Mouse (Mus musculus): ENCODE measurements around the gene Tmem130. TPM values are rescaled to one million over a fixed set of nuclear protein-coding genes. Genes with fewer than 3 reads are reported as not detected.

Gene Tmem130
- polyA plus RNA-seq, 1 experiment from 2014 or later, result 2.7 TPM

DNA sequence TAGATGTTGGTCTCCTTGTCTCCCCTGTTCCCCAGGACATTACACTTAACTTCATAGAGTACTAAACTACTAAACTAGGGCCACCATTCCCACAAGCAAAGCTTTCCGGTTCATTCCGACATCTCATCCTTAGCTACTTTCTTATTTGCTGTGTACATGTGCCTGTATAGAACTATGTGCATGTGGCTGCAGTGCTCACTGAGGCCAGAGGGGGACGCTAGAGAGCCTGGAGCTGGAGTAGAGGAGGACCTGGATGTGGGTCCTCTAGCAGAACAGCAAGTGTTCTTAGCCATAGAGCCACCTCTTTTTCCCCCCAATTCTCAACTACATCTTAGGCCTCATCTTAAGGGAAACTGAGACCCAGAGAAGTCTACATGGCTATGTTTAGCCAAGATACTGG is 36.1 kb downstream of the Tmem130 start:
- peaks cover 11% of the 10 kb centered on the region; the same call in 1 of the 2 replicates for H3K27me3 ChIP-seq (replicated peaks; ENCODE audit: control insufficient read depth, insufficient read depth, low read length)
- WGBS, result 77% methylated on average over 3 of the region's 3 CpGs
- no peak overlapping the region for H3K27ac ChIP-seq (replicated peaks; ENCODE audit: low read depth, low read length)
- H3K9me3 ChIP-seq (ENCODE audit: control insufficient read depth, low read length), result no peaks in the 10 kb centered on the region
- H3K9ac ChIP-seq (ENCODE audit: low read depth, low read length), result no peak overlapping the region
- H3K4me3 ChIP-seq (ENCODE audit: low read depth, low read length), result no peak overlapping the region
- H3K4me2 ChIP-seq (ENCODE audit: low read depth, low read length), result no peak overlapping the region
- no peaks in the 10 kb centered on the region for H3K36me3 ChIP-seq (ENCODE audit: control insufficient read depth, insufficient read depth, low read length)
- DNase-seq (ENCODE audit: low spot score) (no peak), ATAC-seq (ENCODE audit: low read depth) (no peak)
- H3K4me1 ChIP-seq (ENCODE audit: control insufficient read depth, insufficient read depth, low read length), result no peaks in the 10 kb centered on the region

DNA sequence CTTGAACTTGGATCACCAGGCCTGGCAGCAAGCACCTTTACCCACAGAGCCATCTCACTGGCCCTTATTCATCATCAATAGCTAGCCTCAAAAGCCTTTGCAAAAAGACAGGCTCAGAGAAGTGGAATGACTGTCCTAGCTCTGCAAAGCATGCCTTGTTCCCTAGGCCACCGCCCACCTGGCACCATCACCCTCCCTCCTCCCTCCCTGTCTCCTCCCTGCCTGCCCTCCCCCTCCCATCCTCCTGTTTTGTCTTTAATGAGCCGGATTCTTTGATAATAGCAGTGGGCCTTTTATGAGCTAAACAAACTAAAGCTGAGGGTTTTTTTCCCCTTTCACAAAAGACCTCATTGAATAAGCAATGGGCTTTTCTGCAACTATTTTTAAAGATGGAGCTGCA is 36.7 kb downstream of the Tmem130 start:
- DNase-seq (ENCODE audit: low spot score) (no peak), ATAC-seq (ENCODE audit: low read depth) (no peak)
- H3K4me3 ChIP-seq (ENCODE audit: low read depth, low read length), result no peak overlapping the region
- H3K4me1 ChIP-seq (ENCODE audit: control insufficient read depth, insufficient read depth, low read length), result no peaks in the 10 kb centered on the region
- H3K36me3 ChIP-seq (ENCODE audit: control insufficient read depth, insufficient read depth, low read length), result no peaks in the 10 kb centered on the region
- peaks cover 11% of the 10 kb centered on the region; the same call in 1 of the 2 replicates for H3K27me3 ChIP-seq (replicated peaks; ENCODE audit: control insufficient read depth, insufficient read depth, low read length)
- H3K27ac ChIP-seq (replicated peaks; ENCODE audit: low read depth, low read length), result no peak overlapping the region
- H3K4me2 ChIP-seq (ENCODE audit: low read depth, low read length), result no peak overlapping the region
- WGBS, result 19% methylated on average over 2 of the region's 2 CpGs
- H3K9me3 ChIP-seq (ENCODE audit: control insufficient read depth, low read length), result no peaks in the 10 kb centered on the region
- H3K9ac ChIP-seq (ENCODE audit: low read depth, low read length), result no peak overlapping the region

DNA sequence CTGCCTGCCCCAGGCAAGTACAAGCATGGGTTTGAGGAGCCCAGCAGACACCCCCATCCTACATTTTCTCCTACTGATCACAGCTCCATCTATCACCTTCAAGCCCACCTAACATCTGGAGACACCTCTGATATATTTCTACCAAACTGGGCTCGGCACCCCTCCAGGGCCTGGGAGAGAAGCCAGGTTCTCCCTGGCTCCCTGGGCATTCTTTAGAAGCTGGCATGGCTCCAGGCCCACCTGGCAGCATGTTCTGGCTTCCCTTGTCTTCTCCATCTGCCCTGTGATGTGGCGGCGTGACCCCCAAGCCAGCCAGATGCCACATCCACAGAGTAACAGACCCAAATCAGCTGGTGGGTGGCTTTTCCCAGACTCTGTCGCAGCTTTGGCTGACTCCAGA is 41.3 kb downstream of the Tmem130 start:
- Histone ChIP-seq H3K4me3 (ENCODE audit: low read depth, low read length) (no peak overlapping the region), H3K4me1 (ENCODE audit: control insufficient read depth, insufficient read depth, low read length) (no peaks in the 10 kb centered on the region), H3K4me2 (ENCODE audit: low read depth, low read length) (no peak overlapping the region), H3K27me3 (replicated peaks; ENCODE audit: control insufficient read depth, insufficient read depth, low read length) (no peaks in the 10 kb centered on the region), H3K36me3 (ENCODE audit: control insufficient read depth, insufficient read depth, low read length) (no peaks in the 10 kb centered on the region), H3K27ac (replicated peaks; ENCODE audit: low read depth, low read length) (no peak overlapping the region), H3K9ac (ENCODE audit: low read depth, low read length) (no peak overlapping the region), H3K9me3 (ENCODE audit: control insufficient read depth, low read length) (no peaks in the 10 kb centered on the region)
- ATAC-seq (ENCODE audit: low read depth) (no peak), DNase-seq (ENCODE audit: low spot score) (peak; percentile 17)
- WGBS, result 45% methylated on average over 4 of the region's 4 CpGs

DNA sequence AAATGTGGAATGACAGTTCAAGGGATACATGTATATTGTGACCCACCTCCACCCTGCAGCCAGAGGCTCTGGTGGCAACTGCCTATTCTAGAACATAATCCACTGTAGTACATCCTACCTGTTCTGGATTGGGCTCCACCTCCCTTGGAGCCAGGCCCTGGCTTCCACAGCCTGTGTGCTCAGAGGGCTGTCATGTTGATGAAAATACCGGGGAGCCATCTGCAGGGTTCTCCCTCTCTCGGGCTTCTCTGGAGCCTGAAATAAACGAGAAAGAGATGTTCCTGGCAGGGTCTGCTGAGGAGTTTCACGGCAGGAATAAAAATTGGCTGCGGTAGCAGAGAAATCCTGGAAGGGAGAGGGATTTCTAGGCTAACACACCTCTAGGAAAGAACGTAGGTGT is 41.8 kb downstream of the Tmem130 start:
- ATAC-seq (ENCODE audit: low read depth), result no peak
- Histone ChIP-seq H3K9me3 (ENCODE audit: control insufficient read depth, low read length) (no peaks in the 10 kb centered on the region), H3K36me3 (ENCODE audit: control insufficient read depth, insufficient read depth, low read length) (no peaks in the 10 kb centered on the region), H3K9ac (ENCODE audit: low read depth, low read length) (no peak overlapping the region), H3K4me1 (ENCODE audit: control insufficient read depth, insufficient read depth, low read length) (no peaks in the 10 kb centered on the region), H3K27me3 (replicated peaks; ENCODE audit: control insufficient read depth, insufficient read depth, low read length) (no peaks in the 10 kb centered on the region), H3K27ac (replicated peaks; ENCODE audit: low read depth, low read length) (no peak overlapping the region), H3K4me3 (ENCODE audit: low read depth, low read length) (no peak overlapping the region), H3K4me2 (ENCODE audit: low read depth, low read length) (no peak overlapping the region)
- WGBS, result 41% methylated on average over 6 of the region's 6 CpGs
- DNase-seq (ENCODE audit: low spot score), result peak; percentile 16

DNA sequence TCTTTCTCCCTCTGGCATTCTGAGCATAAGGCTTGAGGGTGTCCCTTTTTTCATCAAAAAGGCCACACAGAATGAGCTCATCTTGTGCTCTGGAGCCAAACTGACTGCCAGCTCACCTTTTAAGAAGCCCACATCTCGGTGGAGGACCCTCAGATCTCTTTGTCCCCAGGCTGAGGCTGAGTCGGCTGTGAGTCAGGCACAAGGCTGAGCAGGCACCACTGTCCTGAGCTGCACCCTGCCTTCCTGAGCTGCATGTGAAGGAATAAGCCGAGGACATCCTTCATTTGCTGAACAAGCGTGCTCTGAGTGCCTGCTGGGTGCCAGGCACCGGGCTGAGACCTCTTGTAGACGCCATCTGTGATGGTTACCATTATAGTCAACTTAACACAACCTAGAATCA is 44.4 kb downstream of the Tmem130 start:
- Histone ChIP-seq H3K4me2 (ENCODE audit: low read depth, low read length) (no peak overlapping the region), H3K36me3 (ENCODE audit: control insufficient read depth, insufficient read depth, low read length) (no peaks in the 10 kb centered on the region), H3K4me1 (ENCODE audit: control insufficient read depth, insufficient read depth, low read length) (no peaks in the 10 kb centered on the region), H3K9ac (ENCODE audit: low read depth, low read length) (no peak overlapping the region), H3K27ac (replicated peaks; ENCODE audit: low read depth, low read length) (no peak overlapping the region), H3K27me3 (replicated peaks; ENCODE audit: control insufficient read depth, insufficient read depth, low read length) (no peaks in the 10 kb centered on the region), H3K4me3 (ENCODE audit: low read depth, low read length) (no peak overlapping the region), H3K9me3 (ENCODE audit: control insufficient read depth, low read length) (no peaks in the 10 kb centered on the region)
- WGBS, result 68% methylated on average over 6 of the region's 6 CpGs
- DNase-seq (ENCODE audit: low spot score) (no peak), ATAC-seq (ENCODE audit: low read depth) (no peak)

DNA sequence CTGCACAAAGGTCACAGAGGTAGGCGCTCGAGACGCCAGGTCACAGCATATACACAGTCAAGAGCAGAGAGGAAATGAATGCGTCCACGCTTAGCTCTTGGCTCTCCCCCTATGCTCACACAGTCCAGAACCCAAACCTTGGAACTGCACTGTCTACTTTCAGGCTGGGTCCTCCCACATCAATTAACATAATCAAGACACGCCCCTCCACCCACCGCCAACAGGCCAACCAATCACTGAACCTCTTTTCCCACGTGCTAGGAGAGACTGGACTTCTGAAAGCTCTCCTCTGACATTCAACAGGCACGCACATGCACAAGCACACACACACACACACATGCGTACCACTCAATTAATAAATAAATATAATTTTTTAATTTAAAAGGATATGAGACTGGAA is 48.2 kb downstream of the Tmem130 start:
- ATAC-seq (ENCODE audit: low read depth) (no peak), DNase-seq (ENCODE audit: low spot score) (no peak)
- Histone ChIP-seq H3K36me3 (ENCODE audit: control insufficient read depth, insufficient read depth, low read length) (no peaks in the 10 kb centered on the region), H3K4me2 (ENCODE audit: low read depth, low read length) (no peak overlapping the region), H3K4me3 (ENCODE audit: low read depth, low read length) (no peak overlapping the region), H3K9ac (ENCODE audit: low read depth, low read length) (no peak overlapping the region), H3K9me3 (ENCODE audit: control insufficient read depth, low read length) (no peaks in the 10 kb centered on the region), H3K27ac (replicated peaks; ENCODE audit: low read depth, low read length) (no peak overlapping the region), H3K4me1 (ENCODE audit: control insufficient read depth, insufficient read depth, low read length) (no peaks in the 10 kb centered on the region), H3K27me3 (replicated peaks; ENCODE audit: control insufficient read depth, insufficient read depth, low read length) (no peaks in the 10 kb centered on the region)
- 87% methylated on average over 10 of the region's 10 CpGs for WGBS

DNA sequence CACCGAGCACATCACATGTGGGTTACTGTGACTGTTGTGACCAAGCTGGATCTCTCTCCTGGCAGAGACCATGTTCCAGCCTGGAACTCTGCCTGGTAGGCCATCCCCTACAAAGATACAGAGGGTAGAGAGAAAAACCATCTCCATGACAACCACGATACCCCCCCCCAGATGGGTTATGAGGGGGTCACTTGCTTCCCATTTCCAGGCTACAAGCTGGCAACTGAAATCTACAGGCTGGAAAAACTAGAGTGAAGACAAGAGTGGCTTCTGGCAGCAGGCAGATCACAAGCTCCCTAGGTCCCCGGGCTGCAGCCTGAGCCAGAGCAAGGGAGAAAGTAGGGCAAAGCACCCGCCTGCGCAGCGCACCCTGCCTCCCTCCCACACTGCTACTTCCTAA is 54.0 kb downstream of the Tmem130 start:
- no peak overlapping the region for H3K27ac ChIP-seq (replicated peaks; ENCODE audit: low read depth, low read length)
- no peak overlapping the region for H3K9ac ChIP-seq (ENCODE audit: low read depth, low read length)
- ATAC-seq (ENCODE audit: low read depth) (no peak), DNase-seq (ENCODE audit: low spot score) (no peak)
- no peak overlapping the region for H3K4me3 ChIP-seq (ENCODE audit: low read depth, low read length)
- H3K27me3 ChIP-seq (replicated peaks; ENCODE audit: control insufficient read depth, insufficient read depth, low read length), result no peaks in the 10 kb centered on the region
- H3K4me1 ChIP-seq (ENCODE audit: control insufficient read depth, insufficient read depth, low read length), result no peaks in the 10 kb centered on the region
- WGBS, result 91% methylated on average over 6 of the region's 6 CpGs
- no peaks in the 10 kb centered on the region for H3K9me3 ChIP-seq (ENCODE audit: control insufficient read depth, low read length)
- H3K4me2 ChIP-seq (ENCODE audit: low read depth, low read length), result no peak overlapping the region
- no peaks in the 10 kb centered on the region for H3K36me3 ChIP-seq (ENCODE audit: control insufficient read depth, insufficient read depth, low read length)

DNA sequence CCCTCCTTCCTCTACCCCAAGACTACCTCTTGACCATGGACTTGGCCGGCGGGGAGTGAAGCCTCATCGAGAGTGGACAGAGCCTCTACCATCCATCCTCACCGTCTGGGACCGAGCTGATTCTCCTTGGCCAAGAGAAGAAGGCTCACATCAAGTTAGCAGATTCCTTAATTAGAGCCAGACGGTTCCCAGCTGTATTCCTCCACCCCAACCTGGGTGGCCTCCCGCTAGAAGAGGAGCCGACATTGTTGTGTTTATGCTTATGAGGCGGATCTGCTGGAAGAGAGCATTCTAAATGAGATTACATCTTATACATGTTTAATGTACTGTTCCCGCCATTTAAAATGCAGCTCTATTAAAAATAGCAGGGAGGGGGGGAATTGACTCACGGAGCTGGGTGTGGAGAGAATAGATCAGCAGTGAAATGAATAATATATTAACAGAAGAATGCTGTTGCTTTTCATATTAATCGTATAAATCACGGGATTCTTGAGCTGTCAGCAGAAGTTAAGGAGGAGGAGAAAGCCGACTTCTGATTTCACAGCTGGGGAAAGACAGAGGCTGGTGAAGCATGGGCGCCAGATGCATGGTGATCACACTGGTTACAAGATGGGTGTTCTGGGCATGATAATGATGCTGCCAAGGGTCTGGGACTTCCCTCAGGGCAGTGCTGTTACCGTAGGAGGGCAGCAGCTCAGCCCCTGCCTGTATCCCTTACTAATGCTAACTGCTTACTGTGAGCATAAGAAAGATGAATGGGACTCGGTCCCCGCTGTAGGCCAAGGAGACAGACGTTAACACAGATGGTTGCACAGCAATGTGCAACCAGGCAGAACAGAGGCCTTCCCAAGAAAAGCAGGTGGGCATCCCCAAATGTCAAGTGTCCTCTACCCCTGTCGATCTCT is 57.9 kb downstream of the Tmem130 start:
- DNase-seq (ENCODE audit: low spot score) (peak; percentile 71), ATAC-seq (ENCODE audit: low read depth) (peak; percentile 65; the same call in 1 of the 2 replicates)
- Histone ChIP-seq H3K9me3 (ENCODE audit: control insufficient read depth, low read length) (no peaks in the 10 kb centered on the region), H3K4me1 (ENCODE audit: control insufficient read depth, insufficient read depth, low read length) (no peaks in the 10 kb centered on the region), H3K9ac (ENCODE audit: low read depth, low read length) (no peak overlapping the region), H3K4me3 (ENCODE audit: low read depth, low read length) (no peak overlapping the region), H3K4me2 (ENCODE audit: low read depth, low read length) (0 out of 2 replicates have a peak overlapping the region, but pooled peaks have one; percentile 1), H3K27me3 (replicated peaks; ENCODE audit: control insufficient read depth, insufficient read depth, low read length) (no peaks in the 10 kb centered on the region), H3K36me3 (ENCODE audit: control insufficient read depth, insufficient read depth, low read length) (no peaks in the 10 kb centered on the region), H3K27ac (replicated peaks; ENCODE audit: low read depth, low read length) (no peak overlapping the region)
- WGBS, result 50% methylated on average over 20 of the region's 20 CpGs
